Mouse (Mus musculus) limb, embryonic 13.5 days (tissue): ENCODE measurements at regions not wholly inside any gene's neighbourhood (a gene's known extent, or its start where the extent isn't known, plus 50 kb on each side); places are given as distances from the start of the nearest gene placed in this dataset.
A peak's percentile ranks its signal among the peaks of the same experiment; 100 is the strongest.

ENCODE experiments used
- ATAC-seq: fragments of 200-750 bp; cut with Nextera tagmentation; 2 replicates; pipeline ENCODE4 v1.8.0; 2017; ENCODE audit warnings: low read depth, moderate number of reproducible peaks, moderate TSS enrichment; ENCODE audit not compliant: low FRiP score
- H3K27ac ChIP-seq: fragments of 300-500 bp; sonication (generic); 2 replicates; pipeline ENCODE4 v1.5.1; 2015; ENCODE audit warnings: inconsistent platforms, mild to moderate bottlenecking, moderate library complexity
- H3K27me3 ChIP-seq: fragments of 300-500 bp; sonication (generic); 2 replicates; pipeline ENCODE4 v1.6.1; 2015; ENCODE audit warnings: mild to moderate bottlenecking, inconsistent platforms
- H3K36me3 ChIP-seq: fragments of 300-500 bp; sonication (generic); 2 replicates; pipeline ENCODE4 v1.6.1; 2015; ENCODE audit warnings: inconsistent platforms, mild to moderate bottlenecking, moderate library complexity
- H3K4me1 ChIP-seq: fragments of 300-500 bp; sonication (generic); 2 replicates; pipeline ENCODE4 v1.6.1; 2015; ENCODE audit warnings: inconsistent platforms
- H3K4me2 ChIP-seq: fragments of 300-500 bp; sonication (generic); replicated peaks from 2 replicates; pipeline ENCODE4 v1.6.1; 2015; ENCODE audit warnings: inconsistent platforms, mild to moderate bottlenecking, moderate library complexity
- H3K4me3 ChIP-seq: fragments of 300-500 bp; sonication (generic); 2 replicates; pipeline ENCODE4 v1.5.1; 2015; ENCODE audit warnings: moderate library complexity, mild to moderate bottlenecking, inconsistent platforms
- H3K9ac ChIP-seq: fragments of 300-500 bp; sonication (generic); 2 replicates; pipeline ENCODE4 v1.6.1; 2015; ENCODE audit warnings: mild to moderate bottlenecking, inconsistent platforms
- H3K9me3 ChIP-seq: fragments of 300-500 bp; sonication (generic); 2 replicates; pipeline ENCODE4 v1.6.1; 2016; ENCODE audit warnings: inconsistent platforms
- WGBS: fragments of 180-500 bp; shearing (Covaris S2); methylation state at CpG from one replicate; pipeline ENCODE4 v1.1.7; 2015; 5-methylcytosine and 5-hydroxymethylcytosine counted together

DNA sequence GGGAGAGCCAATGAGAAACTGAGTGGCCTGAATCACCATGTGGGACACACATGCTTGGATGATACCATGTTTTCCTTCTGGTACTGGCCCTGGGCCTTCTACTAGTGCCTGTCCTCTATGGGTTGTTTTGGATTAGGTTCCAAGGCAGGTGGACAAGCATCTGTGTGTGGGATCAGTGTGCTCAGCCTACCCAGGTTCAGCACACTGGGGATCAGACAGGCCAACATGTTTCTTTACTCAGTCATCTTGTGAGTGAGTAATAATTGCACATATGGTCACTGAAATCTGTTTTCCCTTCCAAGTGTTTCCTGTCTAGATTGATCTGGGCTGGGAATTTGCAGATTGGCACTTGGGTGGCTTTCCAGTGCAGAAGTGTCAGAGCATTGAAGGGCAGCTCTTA is 346.6 kb upstream of the Tmc3 start:
- no peak overlapping the region for H3K4me2 ChIP-seq
- no peak overlapping the region for H3K27ac ChIP-seq
- no peak overlapping the region for H3K9ac ChIP-seq
- peaks cover 18% of the 10 kb centered on the region for H3K4me1 ChIP-seq
- ATAC-seq: no peak
- H3K9me3 ChIP-seq: no peaks in the 10 kb centered on the region
- H3K4me3 ChIP-seq: no peak overlapping the region
- no peaks in the 10 kb centered on the region for H3K27me3 ChIP-seq
- H3K36me3 ChIP-seq: no peaks in the 10 kb centered on the region

DNA sequence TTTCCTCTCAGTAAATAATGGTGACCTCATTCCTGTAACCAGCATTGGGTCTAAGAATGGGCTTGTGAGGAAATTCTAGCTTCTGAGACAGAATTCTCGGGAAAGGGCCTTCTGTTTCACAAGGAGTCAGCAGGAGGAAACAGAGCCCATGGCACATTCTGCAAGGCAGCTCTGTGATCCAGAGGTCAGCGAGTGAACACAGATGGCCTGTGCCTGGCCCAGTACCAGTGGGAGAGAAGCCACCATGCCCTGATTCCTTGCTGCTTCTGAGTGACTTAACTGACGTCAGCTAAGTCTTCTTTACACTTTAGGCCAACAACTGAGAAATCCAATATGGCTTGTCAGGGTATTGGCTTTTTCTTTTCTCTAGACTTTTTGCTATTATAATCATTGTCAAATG is 342.5 kb upstream of the Tmc3 start:
- H3K4me3 ChIP-seq: no peak overlapping the region
- H3K36me3 ChIP-seq: no peaks in the 10 kb centered on the region
- H3K4me2 ChIP-seq: no peak overlapping the region
- H3K9me3 ChIP-seq: no peaks in the 10 kb centered on the region
- no peaks in the 10 kb centered on the region for H3K27me3 ChIP-seq
- H3K27ac ChIP-seq: peak overlapping the region; percentile 61; the same call in 1 of the 2 replicates
- no peak overlapping the region for H3K9ac ChIP-seq
- no peak for ATAC-seq
- peaks cover 23% of the 10 kb centered on the region for H3K4me1 ChIP-seq
- WGBS: 32% methylated on average over 3 of the region's 3 CpGs

- Histone ChIP-seq H3K9ac (no peak overlapping the region), H3K9me3 (no peaks in the 10 kb centered on the region), H3K4me2 (no peak overlapping the region), H3K36me3 (no peaks in the 10 kb centered on the region), H3K4me1 (peaks cover 14% of the 10 kb centered on the region), H3K27ac (no peak overlapping the region), H3K27me3 (no peaks in the 10 kb centered on the region), H3K4me3 (no peak overlapping the region)
- ATAC-seq: no peak
- 85% methylated on average over 2 of the region's 2 CpGs for WGBS
These were observed 338.9 kb upstream of the Tmc3 start for GRCm38 (mm10) chr7:83245867-83246266.

DNA sequence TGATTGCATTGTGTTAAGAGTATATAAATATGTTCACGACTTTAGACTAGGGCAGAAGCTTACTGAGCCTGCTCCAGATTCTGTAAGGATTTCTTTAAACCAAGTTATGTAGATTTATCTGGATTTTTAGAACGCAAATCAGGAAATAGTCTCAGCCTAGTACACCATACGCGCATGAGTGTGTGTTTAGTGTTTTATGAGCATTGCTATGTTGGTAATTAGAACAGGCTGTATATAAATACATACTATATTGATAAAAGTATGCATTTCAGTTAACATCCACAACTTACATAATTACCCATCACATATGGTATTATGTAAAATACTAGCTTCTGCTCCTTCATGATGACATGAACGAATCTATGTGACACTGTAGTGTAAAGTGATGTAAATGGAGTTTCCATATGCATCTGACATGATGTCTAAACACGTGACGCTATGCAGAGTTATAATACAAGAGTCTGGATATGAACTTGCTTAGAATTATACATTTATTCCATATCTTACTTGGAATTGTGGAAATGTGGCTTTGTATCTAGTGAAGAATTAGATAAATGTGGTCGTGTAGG is 332.6 kb upstream of the Tmc3 start:
- H3K36me3 ChIP-seq: no peaks in the 10 kb centered on the region
- no peak for ATAC-seq
- no peak overlapping the region for H3K27ac ChIP-seq
- no peak overlapping the region for H3K4me2 ChIP-seq
- H3K27me3 ChIP-seq: no peaks in the 10 kb centered on the region
- H3K4me1 ChIP-seq: no peaks in the 10 kb centered on the region
- no peak overlapping the region for H3K9ac ChIP-seq
- H3K9me3 ChIP-seq: no peaks in the 10 kb centered on the region
- 75% methylated on average over 8 of the region's 8 CpGs for WGBS
- no peak overlapping the region for H3K4me3 ChIP-seq

GRCm38 (mm10) chr7:83253001-83253400 is 331.7 kb upstream of the Tmc3 start:
- Histone ChIP-seq H3K27ac (no peak overlapping the region; the same call in 1 of the 2 replicates), H3K4me1 (no peaks in the 10 kb centered on the region), H3K4me2 (no peak overlapping the region), H3K36me3 (no peaks in the 10 kb centered on the region), H3K27me3 (no peaks in the 10 kb centered on the region), H3K9ac (no peak overlapping the region), H3K9me3 (no peaks in the 10 kb centered on the region), H3K4me3 (no peak overlapping the region)
- 0 out of 2 replicates have a peak, but pooled peaks have one; percentile 28 for ATAC-seq
- WGBS: 58% methylated on average over 9 of the region's 9 CpGs

- Histone ChIP-seq H3K4me3 (no peak overlapping the region), H3K27ac (no peak overlapping the region), H3K9me3 (no peaks in the 10 kb centered on the region), H3K4me2 (no peak overlapping the region), H3K9ac (no peak overlapping the region), H3K27me3 (no peaks in the 10 kb centered on the region), H3K4me1 (no peaks in the 10 kb centered on the region), H3K36me3 (no peaks in the 10 kb centered on the region)
- WGBS: 85% methylated on average over 3 of the region's 3 CpGs
- no peak for ATAC-seq
These were observed 331.3 kb upstream of the Tmc3 start for GRCm38 (mm10) chr7:83253432-83253831.

- H3K27me3 ChIP-seq: no peaks in the 10 kb centered on the region
- WGBS: 84% methylated on average over 4 of the region's 4 CpGs
- no peaks in the 10 kb centered on the region for H3K4me1 ChIP-seq
- ATAC-seq: no peak
- H3K36me3 ChIP-seq: no peaks in the 10 kb centered on the region
- H3K27ac ChIP-seq: no peak overlapping the region
- no peak overlapping the region for H3K4me3 ChIP-seq
- H3K4me2 ChIP-seq: no peak overlapping the region
- H3K9ac ChIP-seq: no peak overlapping the region
- no peaks in the 10 kb centered on the region for H3K9me3 ChIP-seq
These were observed 330.3 kb upstream of the Tmc3 start for GRCm38 (mm10) chr7:83254411-83254810.

GRCm38 (mm10) chr7:83256236-83256784 is 328.4 kb upstream of the Tmc3 start:
- H3K9ac ChIP-seq: no peak overlapping the region
- no peak overlapping the region for H3K4me2 ChIP-seq
- 62% methylated on average over 6 of the region's 6 CpGs for WGBS
- ATAC-seq: no peak
- no peaks in the 10 kb centered on the region for H3K9me3 ChIP-seq
- H3K4me1 ChIP-seq: no peaks in the 10 kb centered on the region
- H3K27ac ChIP-seq: no peak overlapping the region
- no peaks in the 10 kb centered on the region for H3K27me3 ChIP-seq
- H3K4me3 ChIP-seq: no peak overlapping the region
- H3K36me3 ChIP-seq: no peaks in the 10 kb centered on the region

- WGBS: 49% methylated on average over 2 of the region's 2 CpGs
- no peak for ATAC-seq
- H3K4me2 ChIP-seq: no peak overlapping the region
- no peak overlapping the region for H3K9ac ChIP-seq
- no peaks in the 10 kb centered on the region for H3K27me3 ChIP-seq
- no peaks in the 10 kb centered on the region for H3K4me1 ChIP-seq
- H3K9me3 ChIP-seq: no peaks in the 10 kb centered on the region
- H3K4me3 ChIP-seq: no peak overlapping the region
- H3K27ac ChIP-seq: no peak overlapping the region
- no peaks in the 10 kb centered on the region for H3K36me3 ChIP-seq
These were observed 326.3 kb upstream of the Tmc3 start for GRCm38 (mm10) chr7:83258363-83258916.

GRCm38 (mm10) chr7:83261489-83261888 is 323.2 kb upstream of the Tmc3 start:
- Histone ChIP-seq H3K4me1 (no peaks in the 10 kb centered on the region), H3K36me3 (no peaks in the 10 kb centered on the region), H3K9me3 (no peaks in the 10 kb centered on the region), H3K27me3 (no peaks in the 10 kb centered on the region), H3K9ac (no peak overlapping the region), H3K4me2 (no peak overlapping the region), H3K27ac (no peak overlapping the region), H3K4me3 (no peak overlapping the region)
- no peak for ATAC-seq

- peak; percentile 92 for ATAC-seq
- H3K4me1 ChIP-seq: peaks cover 22% of the 10 kb centered on the region
- peak overlapping the region; percentile 75 for H3K27ac ChIP-seq
- H3K9ac ChIP-seq: no peak overlapping the region
- no peak overlapping the region for H3K4me2 ChIP-seq
- H3K9me3 ChIP-seq: no peaks in the 10 kb centered on the region
- WGBS: 21% methylated on average over 5 of the region's 5 CpGs
- no peaks in the 10 kb centered on the region for H3K36me3 ChIP-seq
- no peak overlapping the region for H3K4me3 ChIP-seq
- no peaks in the 10 kb centered on the region for H3K27me3 ChIP-seq
These were observed 294.6 kb upstream of the Tmc3 start for GRCm38 (mm10) chr7:83289915-83290773.

GRCm38 (mm10) chr7:83307112-83307511 is 277.6 kb upstream of the Tmc3 start:
- Histone ChIP-seq H3K9ac (no peak overlapping the region), H3K4me3 (no peak overlapping the region), H3K36me3 (no peaks in the 10 kb centered on the region), H3K4me2 (no peak overlapping the region), H3K4me1 (0 out of 2 replicates have a peak, but pooled peaks cover under 1% of the 10 kb centered on the region), H3K9me3 (no peaks in the 10 kb centered on the region), H3K27ac (no peak overlapping the region), H3K27me3 (no peaks in the 10 kb centered on the region)
- no peak for ATAC-seq
- 57% methylated on average over 1 of the region's 1 CpGs for WGBS
